Mouse (Mus musculus): Measurements from ENCODE around the gene Ypel1. TPM values are rescaled to one million over a fixed set of nuclear protein-coding genes. Genes with fewer than 3 reads are reported as not detected.

Ypel1 gene
- polyA plus RNA-seq, 1 experiment from 2014 or later, result 36.2 TPM

- Histone ChIP-seq H3K4me2 (peak within 1 kb of the TSS; percentile 89), H3K36me3 (ENCODE audit: insufficient read depth) (no peaks in the 10 kb centered on the region), H3K27ac (ENCODE audit: low read depth) (peak within 1 kb of the TSS; percentile 54), H3K4me3 (ENCODE audit: low read depth, low read length) (peak within 1 kb of the TSS; percentile 78), H3K4me1 (ENCODE audit: insufficient read depth) (0 out of 2 replicates have a peak, but pooled peaks cover 2% of the 10 kb centered on the region), H3K9me3 (ENCODE audit: low read depth, low read length) (no peaks in the 10 kb centered on the region), H3K27me3 (ENCODE audit: insufficient read depth, low read length) (no peaks in the 10 kb centered on the region), H3K9ac (peak within 1 kb of the TSS; percentile 81)
- TF ChIP-seq CTCF (IDR thresholded peaks at IDR 0.05; ENCODE audit: low read depth), result peak; percentile 77; the same call in 1 of the 2 replicates
- DNase-seq (peak; percentile 99), ATAC-seq (ENCODE audit: insufficient read depth) (peak; percentile 98)
- under 1% methylated on average over 47 of the region's 47 CpGs for WGBS
These were observed 62.8 kb downstream of the Ypel1 start, which contains the start of gene Sdf2l1 for GRCm38 (mm10) chr16:17132089-17132905. Gene Sdf2l1, minus strand, starts transcription at chr16:17132383.

- WGBS, result 11% methylated on average over 7 of the region's 7 CpGs
- peak; percentile 42 for DNase-seq
- peak; percentile 26; the same call in 1 of the 2 replicates for ATAC-seq (ENCODE audit: insufficient read depth)
- H3K9me3 ChIP-seq (ENCODE audit: low read depth, low read length), result no peaks in the 10 kb centered on the region
- H3K4me1 ChIP-seq (ENCODE audit: insufficient read depth), result 0 out of 2 replicates have a peak, but pooled peaks cover 2% of the 10 kb centered on the region
- no peak for TF ChIP-seq CTCF (IDR thresholded peaks at IDR 0.05; ENCODE audit: low read depth)
- H3K36me3 ChIP-seq (ENCODE audit: insufficient read depth), result no peaks in the 10 kb centered on the region
- peak overlapping the region; percentile 89 for H3K4me2 ChIP-seq
- H3K9ac ChIP-seq, result peak overlapping the region; percentile 81
- peak overlapping the region; percentile 9; the same call in 1 of the 2 replicates for H3K27ac ChIP-seq (ENCODE audit: low read depth)
- H3K27me3 ChIP-seq (ENCODE audit: insufficient read depth, low read length), result no peaks in the 10 kb centered on the region
- H3K4me3 ChIP-seq (ENCODE audit: low read depth, low read length), result peak overlapping the region; percentile 78
These were observed 63.4 kb downstream of the Ypel1 start for GRCm38 (mm10) chr16:17132906-17133200.

MicroRNA genes within 50 kb of the gene (microRNA counts, 519-probe panel; counts per million panel counts)
- microRNA mmu-miR-130b, result 4,159 counts per million, percentile 86 among the panel's probes with 10 or more counts
- microRNA mmu-miR-301b, result 2,277 counts per million, percentile 34 among the panel's probes with 10 or more counts

Small RNA genes lying within 50 kb of the gene (microRNA-seq; reads per million reads assigned to microRNA genes)
- 6,905 reads per million, percentile 91 among the genes with 10 or more reads in this experiment for gene Mir130b (ENCODE audit: borderline number of aligned reads)
- gene Mir301b (ENCODE audit: borderline number of aligned reads), result 83.9 reads per million, percentile 46 among the genes with 10 or more reads in this experiment

Other genes starting within 250 kb of the Ypel1 start
- 0.70 and 0.76 TPM in 2 replicates for gene Spag6l, start 240.2 kb upstream of the Ypel1 start, polyA plus RNA-seq (2014; fragmentation: Nextera tagmentation; extraction: Ambion mirVana)
- 0.30 TPM in 1 of 2 replicates, not detected in the other for gene Igll1, start 205.7 kb upstream of the Ypel1 start, polyA plus RNA-seq (2014; fragmentation: Nextera tagmentation; extraction: Ambion mirVana)
- 68.9 and 76.9 TPM in 2 replicates for gene Top3b, start 199.0 kb upstream of the Ypel1 start, polyA plus RNA-seq (2014; fragmentation: Nextera tagmentation; extraction: Ambion mirVana)
- gene Vpreb1, start 198.9 kb upstream of the Ypel1 start, polyA plus RNA-seq (2014; fragmentation: Nextera tagmentation; extraction: Ambion mirVana), result 1.9 TPM in 2 replicates
- gene Ppm1f, start 173.2 kb upstream of the Ypel1 start, polyA plus RNA-seq (2014; fragmentation: Nextera tagmentation; extraction: Ambion mirVana), result 27.6 and 29.4 TPM in 2 replicates
- gene Mapk1, start 86.3 kb upstream of the Ypel1 start, polyA plus RNA-seq (2014; fragmentation: Nextera tagmentation; extraction: Ambion mirVana), result 181 and 186 TPM in 2 replicates
- gene Ppil2, start 41.6 kb downstream of the Ypel1 start, polyA plus RNA-seq (2014; fragmentation: Nextera tagmentation; extraction: Ambion mirVana), result 119 and 136 TPM in 2 replicates
- 43.0 and 45.7 TPM in 2 replicates for gene 2610318N02Rik, start 55.5 kb downstream of the Ypel1 start, polyA plus RNA-seq (2014; fragmentation: Nextera tagmentation; extraction: Ambion mirVana)
- gene Sdf2l1, start 62.7 kb downstream of the Ypel1 start, polyA plus RNA-seq (2014; fragmentation: Nextera tagmentation; extraction: Ambion mirVana), result 66.0 and 70.0 TPM in 2 replicates
- 10.1 TPM in 2 replicates for gene Ydjc, start 74.9 kb downstream of the Ypel1 start, polyA plus RNA-seq (2014; fragmentation: Nextera tagmentation; extraction: Ambion mirVana)
- 0.64 and 0.78 TPM in 2 replicates for gene Ccdc116, start 77.5 kb downstream of the Ypel1 start, polyA plus RNA-seq (2014; fragmentation: Nextera tagmentation; extraction: Ambion mirVana)
- 349 and 371 TPM in 2 replicates for gene Ube2l3, start 133.0 kb downstream of the Ypel1 start, polyA plus RNA-seq (2014; fragmentation: Nextera tagmentation; extraction: Ambion mirVana)
- gene Rimbp3, start 138.9 kb downstream of the Ypel1 start, polyA plus RNA-seq (2014; fragmentation: Nextera tagmentation; extraction: Ambion mirVana), result 0.13 and 0.30 TPM in 2 replicates
- 3.4 and 4.3 TPM in 2 replicates for gene Hic2, start 163.9 kb downstream of the Ypel1 start, polyA plus RNA-seq (2014; fragmentation: Nextera tagmentation; extraction: Ambion mirVana)
- 6.7 and 7.5 TPM in 2 replicates for gene Tmem191c, start 206.4 kb downstream of the Ypel1 start, polyA plus RNA-seq (2014; fragmentation: Nextera tagmentation; extraction: Ambion mirVana)